Mouse (Mus musculus) spleen, adult 2 months (tissue): ENCODE measurements around the gene Itpkb.

Experiments
- CTCF ChIP-seq: fragments of 200-500 bp; IDR thresholded peaks from 2 replicates; pipeline ENCODE4 v1.5.1; 2011; ENCODE audit warnings: mild to moderate bottlenecking, inconsistent platforms; ENCODE audit not compliant: insufficient read depth, insufficient read length, insufficient replicate concordance; ENCODE audit errors: extremely low read depth
- POLR2A ChIP-seq: fragments of 200-500 bp; IDR thresholded peaks from 2 replicates; pipeline ENCODE4 v1.6.1; 2011; ENCODE audit warnings: low read depth, low read length, inconsistent platforms

GRCm38 (mm10) chr1:180367626-180368025, 37.3 kb downstream of the Itpkb start:
- TF ChIP-seq CTCF (no peak), POLR2A (no peak)
